Mouse (Mus musculus) spleen, adult 2 months (tissue): ENCODE data around the gene Rab27a.

Experiments used
- CTCF ChIP-seq: fragments of 200-500 bp; IDR thresholded peaks from 2 replicates; pipeline ENCODE4 v1.5.1; 2011; ENCODE audit warnings: mild to moderate bottlenecking, inconsistent platforms; ENCODE audit not compliant: insufficient read depth, insufficient read length, insufficient replicate concordance; ENCODE audit errors: extremely low read depth
- POLR2A ChIP-seq: fragments of 200-500 bp; IDR thresholded peaks from 2 replicates; pipeline ENCODE4 v1.6.1; 2011; ENCODE audit warnings: low read depth, low read length, inconsistent platforms

DNA sequence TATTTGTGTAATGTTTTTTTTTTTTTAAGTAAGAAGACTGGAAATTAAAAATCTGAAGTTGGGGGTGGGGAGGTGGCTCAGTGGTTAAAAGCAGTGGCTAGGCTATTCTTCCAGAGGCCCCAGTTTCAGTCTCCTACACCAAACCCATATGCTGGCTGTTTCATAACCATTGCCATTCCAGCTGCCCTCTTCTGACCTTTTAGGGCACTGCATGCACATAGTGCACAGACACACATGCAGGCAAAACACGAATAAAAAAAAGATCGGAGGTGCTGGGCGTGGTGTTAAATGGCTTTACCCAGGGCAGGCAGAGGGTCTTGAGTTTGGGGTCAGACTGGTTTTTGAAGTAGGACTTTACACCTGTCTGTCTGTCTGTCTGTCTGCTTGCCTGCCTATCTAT is 38.5 kb upstream of the Rab27a start:
- no peak for TF ChIP-seq CTCF
- no peak for TF ChIP-seq POLR2A
